Mouse (Mus musculus) heart, embryonic 10.5 days (tissue): ENCODE results near the gene Klhdc1. TPM values are rescaled to one million over a fixed set of nuclear protein-coding genes. Genes with fewer than 3 reads are reported as not detected.

ENCODE experiments used
- DNase-seq: peaks from one replicate; pipeline ENCODE4 v3.0.0-alpha.2; 2017; ENCODE audit warnings: low spot score
- H3K27ac ChIP-seq: fragments of 300-500 bp; sonication (generic); 2 replicates; pipeline ENCODE4 v1.5.1; 2016; ENCODE audit warnings: mild to moderate bottlenecking
- H3K27me3 ChIP-seq: fragments of 300-500 bp; sonication (generic); 2 replicates; pipeline ENCODE4 v1.6.1; 2016; ENCODE audit warnings: mild to moderate bottlenecking; ENCODE audit not compliant: poor library complexity, insufficient read depth, severe bottlenecking
- H3K36me3 ChIP-seq: fragments of 300-500 bp; sonication (generic); 2 replicates; pipeline ENCODE4 v1.6.1; 2016; ENCODE audit warnings: mild to moderate bottlenecking, moderate library complexity
- H3K4me1 ChIP-seq: fragments of 300-500 bp; sonication (generic); 2 replicates; pipeline ENCODE4 v1.6.1; 2016; ENCODE audit warnings: mild to moderate bottlenecking
- H3K4me3 ChIP-seq: fragments of 300-500 bp; sonication (generic); 2 replicates; pipeline ENCODE4 v1.5.1; 2016; ENCODE audit warnings: mild to moderate bottlenecking, moderate library complexity
- H3K9me3 ChIP-seq: fragments of 300-500 bp; sonication (generic); 2 replicates; pipeline ENCODE4 v1.6.1; 2016; ENCODE audit warnings: mild to moderate bottlenecking, moderate library complexity
- WGBS: fragments of 180-500 bp; shearing (Covaris S2); methylation state at CpG from one replicate; pipeline ENCODE4 v1.1.7; 2016; 5-methylcytosine and 5-hydroxymethylcytosine counted together
- polyA plus RNA-seq: library from polyadenylated mRNA; unstranded; fragments of >200 nt; fragmentation: Nextera tagmentation; extraction: Ambion mirVana; gene quantifications from 2 replicates; pipeline ENCODE4 v1.2.1, GENCODE M21; 2016

Gene Klhdc1
- polyA plus RNA-seq, 1 experiment from 2014 or later, result 3.5 TPM

DNA sequence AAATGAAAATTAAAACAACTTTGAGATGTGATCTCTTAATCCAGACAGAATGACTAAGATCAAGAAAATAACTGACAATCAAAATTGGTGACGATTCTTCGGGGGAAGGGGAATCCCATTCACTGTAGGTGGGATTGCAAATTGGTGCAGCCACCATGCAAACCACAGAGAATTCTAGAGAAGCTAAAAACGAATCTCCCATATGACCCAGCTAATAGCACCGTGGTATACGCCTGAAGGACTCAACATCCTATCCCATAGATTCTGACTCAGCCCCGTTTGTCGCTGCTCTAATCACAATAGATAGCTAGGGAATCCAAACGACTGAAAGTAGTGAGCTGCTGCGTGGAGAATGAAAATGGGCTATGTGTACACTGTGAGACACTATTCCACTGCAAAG lies 47.7 kb downstream of the Klhdc1 start:
- no peaks in the 10 kb centered on the region for H3K9me3 ChIP-seq
- no peak overlapping the region for H3K27ac ChIP-seq
- no peak for DNase-seq
- H3K4me3 ChIP-seq, result no peak overlapping the region
- no peaks in the 10 kb centered on the region for H3K36me3 ChIP-seq
- 62% methylated on average over 9 of the region's 9 CpGs for WGBS
- no peaks in the 10 kb centered on the region for H3K4me1 ChIP-seq
- H3K27me3 ChIP-seq, result no peaks in the 10 kb centered on the region

GRCm38 (mm10) chr12:69292401-69292800 lies 51.4 kb downstream of the Klhdc1 start:
- peak overlapping the region; percentile 45; the same call in 1 of the 2 replicates for H3K27ac ChIP-seq
- no peaks in the 10 kb centered on the region for H3K9me3 ChIP-seq
- no peak overlapping the region for H3K4me3 ChIP-seq
- DNase-seq, result no peak
- no peaks in the 10 kb centered on the region for H3K27me3 ChIP-seq
- H3K4me1 ChIP-seq, result 0 out of 2 replicates have a peak, but pooled peaks cover under 1% of the 10 kb centered on the region
- H3K36me3 ChIP-seq, result no peaks in the 10 kb centered on the region
- WGBS, result 83% methylated on average over 6 of the region's 6 CpGs

DNA sequence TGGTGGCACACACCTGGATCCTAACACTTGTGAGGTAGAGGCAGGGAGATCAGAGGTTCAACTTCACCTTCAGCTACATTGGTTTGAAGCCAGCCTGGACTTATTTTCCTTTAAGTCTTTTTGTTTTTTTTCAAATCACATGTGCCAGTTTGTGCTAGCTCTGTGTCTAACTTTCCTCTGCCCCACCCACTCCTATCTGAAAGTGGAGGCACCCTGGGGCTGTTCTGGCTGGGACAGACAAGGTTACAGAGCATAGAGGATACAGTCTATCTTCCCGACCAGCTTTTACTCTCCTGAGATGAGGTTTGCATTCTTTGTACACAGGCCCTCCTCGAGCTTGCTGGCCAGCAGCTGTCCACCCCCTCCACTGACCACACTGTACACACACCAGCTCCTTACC lies 52.8 kb downstream of the Klhdc1 start:
- H3K4me1 ChIP-seq, result peaks cover 12% of the 10 kb centered on the region
- H3K27ac ChIP-seq, result 0 out of 2 replicates have a peak overlapping the region, but pooled peaks have one; percentile 45
- no peaks in the 10 kb centered on the region for H3K27me3 ChIP-seq
- peak; percentile 93 for DNase-seq
- no peaks in the 10 kb centered on the region for H3K9me3 ChIP-seq
- no peak overlapping the region for H3K4me3 ChIP-seq
- H3K36me3 ChIP-seq, result no peaks in the 10 kb centered on the region
- WGBS, result 48% methylated on average over 2 of the region's 2 CpGs

DNA sequence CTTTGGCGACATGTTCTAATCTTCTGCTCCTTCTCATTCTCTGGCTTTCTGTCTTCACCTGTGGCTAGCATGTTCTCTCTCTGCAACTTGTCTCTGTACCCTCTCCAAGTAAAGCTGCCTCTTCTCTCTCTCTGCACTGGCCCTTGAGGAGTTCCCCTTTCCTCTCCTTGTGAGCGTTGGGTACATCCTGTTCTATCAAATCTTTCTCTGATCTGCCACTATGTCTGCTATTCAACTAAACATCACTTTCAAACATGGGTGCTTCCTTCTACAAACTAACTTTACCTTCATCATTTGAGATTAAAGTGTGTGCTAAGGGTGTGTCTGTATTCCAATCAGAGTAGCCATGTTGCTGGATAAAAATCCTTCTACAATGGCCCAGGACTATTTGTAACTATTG lies 54.0 kb downstream of the Klhdc1 start:
- Histone ChIP-seq H3K27me3 (no peaks in the 10 kb centered on the region), H3K9me3 (no peaks in the 10 kb centered on the region), H3K27ac (peak overlapping the region; percentile 1; the same call in 1 of the 2 replicates), H3K4me1 (peaks cover 20% of the 10 kb centered on the region), H3K4me3 (no peak overlapping the region), H3K36me3 (0 out of 2 replicates have a peak, but pooled peaks cover 5% of the 10 kb centered on the region)
- WGBS, result 76% methylated on average over 2 of the region's 2 CpGs
- no peak for DNase-seq

GRCm38 (mm10) chr12:69295651-69296050 lies 54.7 kb downstream of the Klhdc1 start:
- H3K27me3 ChIP-seq, result no peaks in the 10 kb centered on the region
- H3K9me3 ChIP-seq, result no peaks in the 10 kb centered on the region
- peak overlapping the region; percentile 100; the same call in 1 of the 2 replicates for H3K27ac ChIP-seq
- H3K4me1 ChIP-seq, result peaks cover 20% of the 10 kb centered on the region
- H3K4me3 ChIP-seq, result peak overlapping the region; percentile 90; the same call in 1 of the 2 replicates
- peaks cover 11% of the 10 kb centered on the region for H3K36me3 ChIP-seq
- DNase-seq, result no peak
- 87% methylated on average over 4 of the region's 4 CpGs for WGBS

- Histone ChIP-seq H3K27me3 (no peaks in the 10 kb centered on the region), H3K27ac (peak within 1 kb of the TSS; percentile 100), H3K4me1 (peaks cover 20% of the 10 kb centered on the region), H3K9me3 (no peaks in the 10 kb centered on the region), H3K36me3 (peaks cover 21% of the 10 kb centered on the region), H3K4me3 (peak within 1 kb of the TSS; percentile 90)
- under 1% methylated on average over 98 of the region's 98 CpGs for WGBS
- peak; percentile 95 for DNase-seq
Measured at GRCm38 (mm10) chr12:69296511-69297410, 55.8 kb downstream of the Klhdc1 start, which contains the start of gene Klhdc2. TSS of gene Klhdc2 (plus strand) at chr12:69296681.

- peak overlapping the region; percentile 90 for H3K4me3 ChIP-seq
- peaks cover 29% of the 10 kb centered on the region for H3K36me3 ChIP-seq
- H3K9me3 ChIP-seq, result no peaks in the 10 kb centered on the region
- no peaks in the 10 kb centered on the region for H3K27me3 ChIP-seq
- peaks cover 20% of the 10 kb centered on the region for H3K4me1 ChIP-seq
- no peak for DNase-seq
- H3K27ac ChIP-seq, result peak overlapping the region; percentile 100
- whole genome bisulfite sequencing, result 18% methylated on average over 20 of the region's 20 CpGs
Measured at GRCm38 (mm10) chr12:69297411-69298150, 56.6 kb downstream of the Klhdc1 start.

DNA sequence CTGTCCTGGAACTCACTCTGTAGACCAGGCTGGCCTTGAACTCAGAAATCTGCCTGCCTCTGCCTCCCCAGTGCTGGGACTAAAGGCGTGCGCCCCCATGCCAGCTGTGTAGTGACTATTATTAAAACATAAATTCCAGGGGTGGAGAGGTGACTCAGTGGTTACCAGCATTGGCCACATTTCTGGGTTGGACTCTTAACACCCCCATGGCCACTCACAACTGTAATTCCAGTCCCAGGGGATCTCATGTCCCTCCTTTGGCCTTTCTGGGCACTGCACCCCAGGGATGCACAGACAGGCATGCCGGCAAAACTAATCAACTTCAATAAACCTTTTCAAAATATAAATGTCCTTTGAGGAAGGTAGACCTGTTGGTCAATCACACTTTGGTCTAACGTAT lies 57.3 kb downstream of the Klhdc1 start:
- peaks cover 20% of the 10 kb centered on the region for H3K4me1 ChIP-seq
- 93% methylated on average over 4 of the region's 4 CpGs for WGBS
- peaks cover 35% of the 10 kb centered on the region for H3K36me3 ChIP-seq
- DNase-seq, result no peak
- no peaks in the 10 kb centered on the region for H3K9me3 ChIP-seq
- peak overlapping the region; percentile 36; the same call in 1 of the 2 replicates for H3K27ac ChIP-seq
- H3K4me3 ChIP-seq, result peak overlapping the region; percentile 90
- no peaks in the 10 kb centered on the region for H3K27me3 ChIP-seq

DNA sequence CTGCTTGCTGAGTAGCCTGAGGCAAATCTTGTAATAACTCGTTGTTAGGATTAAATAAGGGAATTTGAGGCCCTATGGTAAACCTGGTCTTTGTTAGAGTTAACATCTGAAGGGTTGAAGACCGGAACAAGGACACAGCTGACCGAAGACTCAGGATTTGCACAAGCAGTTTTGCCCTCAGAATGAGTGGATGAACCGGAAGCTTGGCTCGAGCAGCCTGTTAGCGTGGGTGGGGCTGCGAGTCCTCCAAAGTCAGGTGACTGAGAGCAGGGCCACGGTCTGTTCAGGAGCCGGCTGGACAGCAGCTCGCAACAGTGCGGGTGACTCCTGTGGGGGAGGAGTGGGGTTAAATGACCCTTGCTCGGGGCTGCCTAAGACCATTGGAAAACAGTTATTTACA lies 58.3 kb downstream of the Klhdc1 start:
- Histone ChIP-seq H3K9me3 (no peaks in the 10 kb centered on the region), H3K4me1 (peaks cover 20% of the 10 kb centered on the region), H3K36me3 (peaks cover 44% of the 10 kb centered on the region), H3K27me3 (no peaks in the 10 kb centered on the region), H3K4me3 (no peak overlapping the region; the same call in 1 of the 2 replicates), H3K27ac (peak overlapping the region; percentile 43; the same call in 1 of the 2 replicates)
- DNase-seq, result peak; percentile 80
- WGBS, result 56% methylated on average over 12 of the region's 12 CpGs

- Histone ChIP-seq H3K4me1 (peaks cover 20% of the 10 kb centered on the region), H3K4me3 (no peak overlapping the region), H3K36me3 (peaks cover 50% of the 10 kb centered on the region), H3K27ac (no peak overlapping the region), H3K27me3 (no peaks in the 10 kb centered on the region), H3K9me3 (no peaks in the 10 kb centered on the region)
- WGBS, result 93% methylated on average over 3 of the region's 3 CpGs
- no peak for DNase-seq
Measured at GRCm38 (mm10) chr12:69299831-69300230, 58.9 kb downstream of the Klhdc1 start.

GRCm38 (mm10) chr12:69300391-69300790 lies 59.4 kb downstream of the Klhdc1 start:
- no peak for DNase-seq
- H3K27ac ChIP-seq, result no peak overlapping the region
- peaks cover 20% of the 10 kb centered on the region for H3K4me1 ChIP-seq
- WGBS, result 82% methylated on average over 2 of the region's 2 CpGs
- no peaks in the 10 kb centered on the region for H3K9me3 ChIP-seq
- H3K4me3 ChIP-seq, result no peak overlapping the region
- peaks cover 56% of the 10 kb centered on the region for H3K36me3 ChIP-seq
- H3K27me3 ChIP-seq, result no peaks in the 10 kb centered on the region

GRCm38 (mm10) chr12:69302171-69302570 lies 61.2 kb downstream of the Klhdc1 start:
- H3K9me3 ChIP-seq, result no peaks in the 10 kb centered on the region
- H3K27ac ChIP-seq, result no peak overlapping the region
- H3K36me3 ChIP-seq, result peaks cover 73% of the 10 kb centered on the region
- H3K27me3 ChIP-seq, result no peaks in the 10 kb centered on the region
- H3K4me1 ChIP-seq, result peaks cover 20% of the 10 kb centered on the region
- H3K4me3 ChIP-seq, result no peak overlapping the region
- no peak for DNase-seq
- WGBS, result 96% methylated on average over 12 of the region's 12 CpGs

- H3K9me3 ChIP-seq, result no peaks in the 10 kb centered on the region
- H3K4me1 ChIP-seq, result peaks cover 6% of the 10 kb centered on the region
- H3K36me3 ChIP-seq, result peaks cover 92% of the 10 kb centered on the region
- 84% methylated on average over 2 of the region's 2 CpGs for WGBS
- H3K27ac ChIP-seq, result no peak overlapping the region
- no peak overlapping the region for H3K4me3 ChIP-seq
- no peaks in the 10 kb centered on the region for H3K27me3 ChIP-seq
- DNase-seq, result no peak
Measured at GRCm38 (mm10) chr12:69304051-69304450, 63.1 kb downstream of the Klhdc1 start.
